Mouse (Mus musculus): ENCODE data around the gene Pskh1.

DNA sequence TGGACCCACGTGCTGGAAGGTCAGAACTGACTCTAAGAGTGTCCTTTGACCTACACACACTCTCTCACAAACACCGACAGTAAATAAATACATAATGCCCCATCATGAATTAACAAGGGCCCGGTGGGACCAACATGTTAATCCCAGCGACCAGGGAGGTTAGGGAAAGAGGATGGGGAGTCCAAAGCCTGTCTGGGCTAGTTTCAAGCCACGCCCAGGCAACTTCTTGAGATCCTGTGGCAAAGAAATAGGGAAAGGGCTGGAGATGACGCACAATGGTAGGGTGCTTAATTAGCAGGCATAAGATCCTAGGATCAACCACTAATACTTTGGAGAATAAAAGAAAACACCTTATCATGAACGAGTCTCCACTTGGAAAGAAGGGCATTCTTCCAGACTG, 49.6 kb upstream of the Pskh1 start:
- TF ChIP-seq CTCF (conservative IDR thresholded peaks at IDR 0.05; ENCODE audit: low read length) (no peak), NANOG (IDR thresholded peaks at IDR 0.05; ENCODE audit: borderline replicate concordance, low read length) (no peak)
